Mouse (Mus musculus): Measurements from ENCODE around the gene Traf5. TPM values are rescaled to one million over a fixed set of nuclear protein-coding genes. Genes with fewer than 3 reads are reported as not detected.

Gene Traf5
- polyA plus RNA-seq, 1 experiment from 2014 or later: 17.2 TPM

DNA sequence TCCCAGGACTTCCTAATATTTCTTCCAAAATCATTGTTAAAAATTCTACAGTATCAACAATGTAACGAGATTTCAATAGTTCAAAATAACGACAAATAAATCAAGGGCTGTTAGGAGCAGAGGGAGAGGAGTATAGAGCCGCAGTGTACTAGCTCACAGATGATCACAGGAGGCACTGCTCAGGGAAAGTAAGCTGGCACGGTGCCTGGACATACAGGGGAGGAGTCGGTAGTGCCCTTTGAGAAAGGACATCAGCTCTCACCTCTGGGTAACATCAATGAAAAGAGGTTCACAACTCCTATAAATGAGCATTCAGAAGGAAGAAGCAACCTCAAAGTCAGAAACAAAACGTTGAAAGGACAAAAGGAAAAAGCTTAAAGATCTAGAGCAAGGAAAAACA lies 16.8 kb upstream of the Traf5 start:
- Histone ChIP-seq H3K9ac (no peak overlapping the region), H3K9me3 (no peaks in the 10 kb centered on the region), H3K4me3 (no peak overlapping the region), H3K4me2 (no peak overlapping the region), H3K36me3 (peaks cover 65% of the 10 kb centered on the region), H3K27me3 (no peaks in the 10 kb centered on the region), H3K4me1 (no peaks in the 10 kb centered on the region), H3K27ac (no peak overlapping the region)
- WGBS: 83% methylated on average over 6 of the region's 6 CpGs
- ATAC-seq (ENCODE audit: insufficient number of reproducible peaks, insufficient read depth, low FRiP score, low TSS enrichment, low read depth): no peak

DNA sequence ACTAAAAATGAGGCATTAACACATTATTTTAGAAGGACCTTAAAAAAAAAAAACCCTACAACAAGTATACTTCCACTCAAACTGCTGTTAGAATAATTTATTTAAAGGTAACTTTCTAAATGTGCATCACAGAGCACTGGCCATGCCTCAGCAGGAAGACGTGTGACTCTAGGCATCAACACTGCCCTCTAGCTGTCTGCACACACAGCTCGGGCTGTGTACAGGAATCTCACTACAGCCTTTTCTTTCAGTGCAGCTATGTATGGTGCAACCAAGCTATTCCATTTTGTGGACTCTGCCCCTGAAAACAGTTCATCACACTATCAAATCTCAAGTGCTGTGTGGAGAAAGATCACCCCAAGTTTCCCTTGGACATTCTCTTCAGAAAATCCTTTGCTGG lies 15.0 kb upstream of the Traf5 start:
- no peak for ATAC-seq (ENCODE audit: insufficient number of reproducible peaks, insufficient read depth, low FRiP score, low TSS enrichment, low read depth)
- Histone ChIP-seq H3K36me3 (peaks cover 66% of the 10 kb centered on the region), H3K9ac (no peak overlapping the region)

DNA sequence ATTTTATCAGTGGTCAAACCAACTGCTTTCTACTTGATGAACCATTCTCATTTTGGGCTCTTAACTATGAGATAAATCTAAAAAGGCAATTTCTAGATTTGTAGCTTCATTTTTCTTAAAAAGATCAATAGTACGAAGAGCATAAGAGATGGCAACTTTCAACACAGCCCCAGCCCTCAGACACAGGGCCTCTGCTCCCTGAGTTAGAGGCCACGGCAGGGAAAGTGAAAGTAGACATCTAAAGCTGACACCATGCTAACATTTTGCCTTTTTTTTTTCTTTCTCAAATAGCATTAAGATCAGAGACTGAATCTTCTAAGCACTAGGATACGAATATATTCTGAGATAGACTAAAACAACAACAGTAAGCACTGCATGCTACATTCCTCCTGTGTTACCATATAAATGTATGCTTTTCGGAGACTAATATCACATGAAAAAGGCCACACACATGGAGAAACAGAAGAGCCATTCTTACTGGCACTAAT lies 13.6 kb upstream of the Traf5 start:
- H3K4me1 ChIP-seq: no peaks in the 10 kb centered on the region
- H3K4me3 ChIP-seq: no peak overlapping the region
- H3K9ac ChIP-seq: no peak overlapping the region
- WGBS: 90% methylated on average over 4 of the region's 4 CpGs
- peaks cover 66% of the 10 kb centered on the region for H3K36me3 ChIP-seq
- H3K27ac ChIP-seq: no peak overlapping the region
- no peaks in the 10 kb centered on the region for H3K9me3 ChIP-seq
- H3K27me3 ChIP-seq: no peaks in the 10 kb centered on the region
- no peak overlapping the region for H3K4me2 ChIP-seq
- no peak for ATAC-seq (ENCODE audit: insufficient number of reproducible peaks, insufficient read depth, low FRiP score, low TSS enrichment, low read depth)

More for the DNA sequence above, 15.0 kb upstream of the Traf5 start:
- WGBS: 11% methylated on average over 2 of the region's 2 CpGs
- no peak overlapping the region for H3K4me2 ChIP-seq
- no peaks in the 10 kb centered on the region for H3K4me1 ChIP-seq
- no peak overlapping the region for H3K4me3 ChIP-seq
- H3K9me3 ChIP-seq: no peaks in the 10 kb centered on the region
- H3K27ac ChIP-seq: no peak overlapping the region
- no peaks in the 10 kb centered on the region for H3K27me3 ChIP-seq

DNA sequence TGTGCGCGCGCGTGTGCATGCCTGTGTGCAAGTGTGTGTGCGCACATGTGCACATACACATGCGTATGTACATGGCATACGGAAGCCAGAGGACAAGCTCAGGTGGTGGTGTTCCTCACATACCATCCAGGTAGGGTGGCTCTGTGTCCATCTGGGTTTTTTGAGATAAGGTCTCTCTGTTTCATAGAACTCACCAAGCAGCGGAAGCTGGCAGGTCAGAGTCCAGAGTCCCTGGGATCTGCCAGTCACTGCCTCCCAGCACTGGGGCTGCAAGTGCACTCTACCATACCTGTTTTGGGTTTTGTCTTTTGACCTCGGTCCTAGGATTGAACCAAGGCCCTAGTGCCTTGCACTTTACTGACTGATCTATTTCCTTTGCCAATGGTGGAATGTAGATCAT lies 11.7 kb upstream of the Traf5 start:
- Histone ChIP-seq H3K9me3 (no peaks in the 10 kb centered on the region), H3K9ac (no peak overlapping the region), H3K4me1 (no peaks in the 10 kb centered on the region), H3K4me3 (no peak overlapping the region), H3K4me2 (no peak overlapping the region), H3K27me3 (no peaks in the 10 kb centered on the region), H3K27ac (no peak overlapping the region), H3K36me3 (peaks cover 59% of the 10 kb centered on the region)
- ATAC-seq (ENCODE audit: insufficient number of reproducible peaks, insufficient read depth, low FRiP score, low TSS enrichment, low read depth): no peak
- WGBS: 97% methylated on average over 9 of the region's 9 CpGs

DNA sequence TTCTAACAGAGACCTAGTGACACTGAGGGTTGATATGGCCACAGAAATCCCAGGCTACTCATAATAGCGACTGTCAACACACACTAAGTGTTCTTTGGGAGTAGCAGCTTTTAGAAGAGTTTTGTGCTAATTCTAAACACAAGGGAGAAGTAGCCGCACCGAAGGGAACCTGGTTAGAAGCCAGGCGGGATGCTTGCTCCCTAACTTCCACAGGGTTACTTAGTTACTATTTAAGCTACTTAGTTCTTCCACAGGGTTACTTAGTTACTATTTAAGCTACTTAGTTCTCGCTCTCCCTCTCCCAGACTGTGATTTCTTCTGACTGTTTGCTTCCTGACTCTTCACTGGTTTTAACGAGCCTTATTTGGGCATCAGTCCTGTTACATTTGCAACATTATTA lies 10.8 kb upstream of the Traf5 start:
- no peaks in the 10 kb centered on the region for H3K27me3 ChIP-seq
- H3K4me1 ChIP-seq: no peaks in the 10 kb centered on the region
- no peak overlapping the region for H3K27ac ChIP-seq
- H3K4me3 ChIP-seq: no peak overlapping the region
- 89% methylated on average over 6 of the region's 6 CpGs for WGBS
- ATAC-seq (ENCODE audit: insufficient number of reproducible peaks, insufficient read depth, low FRiP score, low TSS enrichment, low read depth): no peak
- no peak overlapping the region for H3K9ac ChIP-seq
- H3K4me2 ChIP-seq: no peak overlapping the region
- H3K9me3 ChIP-seq: no peaks in the 10 kb centered on the region
- H3K36me3 ChIP-seq: peaks cover 57% of the 10 kb centered on the region

DNA sequence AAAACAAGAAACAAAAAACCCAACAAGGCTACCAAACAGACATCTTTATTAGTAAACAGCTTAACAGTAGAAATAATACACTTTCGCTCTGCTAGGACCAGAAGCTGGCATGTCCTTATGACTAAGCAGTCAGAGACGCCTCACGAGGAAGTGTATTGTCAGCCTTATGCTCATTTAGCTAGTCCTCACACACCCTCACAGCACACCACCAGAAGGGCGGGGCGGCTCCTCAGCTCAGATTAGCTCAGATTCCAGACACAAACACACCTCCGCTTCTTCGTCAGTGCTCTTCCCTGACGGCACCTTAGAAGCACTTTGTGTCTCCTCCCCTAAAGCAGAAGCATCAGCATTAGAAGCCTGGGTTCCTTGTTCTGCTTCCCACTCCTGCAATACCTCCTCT lies 9.0 kb upstream of the Traf5 start:
- Histone ChIP-seq H3K9me3 (no peaks in the 10 kb centered on the region), H3K36me3 (peaks cover 54% of the 10 kb centered on the region), H3K4me2 (no peak overlapping the region), H3K27me3 (no peaks in the 10 kb centered on the region), H3K9ac (no peak overlapping the region), H3K4me1 (no peaks in the 10 kb centered on the region), H3K4me3 (no peak overlapping the region), H3K27ac (no peak overlapping the region)
- no peak for ATAC-seq (ENCODE audit: insufficient number of reproducible peaks, insufficient read depth, low FRiP score, low TSS enrichment, low read depth)
- WGBS: 82% methylated on average over 8 of the region's 8 CpGs

DNA sequence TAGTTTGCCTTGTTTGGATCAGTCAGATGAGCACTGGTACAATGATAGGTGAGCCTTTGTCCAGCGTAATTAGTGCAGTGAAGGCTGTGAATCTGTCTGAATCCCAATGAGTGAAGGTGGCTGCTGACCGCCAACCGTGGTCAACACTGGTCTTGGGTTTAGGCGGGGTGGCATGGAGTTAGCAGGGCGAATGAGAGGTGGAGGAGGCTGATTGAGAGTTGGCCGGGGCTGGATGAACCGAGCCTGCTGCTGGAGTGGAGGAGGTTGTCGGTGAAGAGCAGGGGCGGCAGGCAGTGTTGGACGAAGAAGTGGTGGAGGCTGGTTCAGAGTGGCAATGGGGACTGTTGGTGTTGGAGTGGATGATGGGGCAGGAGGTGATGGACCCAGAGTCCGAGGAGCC lies 8.4 kb upstream of the Traf5 start:
- H3K27ac ChIP-seq: no peak overlapping the region
- H3K4me1 ChIP-seq: no peaks in the 10 kb centered on the region
- no peak for ATAC-seq (ENCODE audit: insufficient number of reproducible peaks, insufficient read depth, low FRiP score, low TSS enrichment, low read depth)
- 94% methylated on average over 11 of the region's 11 CpGs for WGBS
- H3K9me3 ChIP-seq: no peaks in the 10 kb centered on the region
- H3K9ac ChIP-seq: no peak overlapping the region
- peaks cover 51% of the 10 kb centered on the region for H3K36me3 ChIP-seq
- no peak overlapping the region for H3K4me3 ChIP-seq
- no peak overlapping the region for H3K4me2 ChIP-seq
- no peaks in the 10 kb centered on the region for H3K27me3 ChIP-seq

DNA sequence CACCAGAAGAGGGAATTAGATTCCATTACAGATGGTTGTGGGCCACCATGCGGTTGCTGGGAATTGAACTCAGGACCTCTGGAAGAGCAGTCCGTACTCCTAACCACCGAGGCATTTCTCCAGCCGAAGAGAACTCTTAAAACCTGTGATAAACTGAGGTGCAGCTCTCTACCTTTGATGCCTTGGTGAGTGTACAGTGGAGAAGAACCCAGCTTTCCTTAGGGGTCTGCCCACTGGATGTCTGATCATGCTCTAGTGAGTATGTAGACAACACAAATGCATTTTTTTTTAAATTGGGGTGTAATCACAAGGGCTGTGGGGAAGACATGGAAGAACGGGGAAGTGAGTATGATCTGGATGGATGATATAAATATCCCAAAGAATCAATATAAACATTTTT lies 3.3 kb upstream of the Traf5 start:
- Histone ChIP-seq H3K4me2 (no peak overlapping the region), H3K36me3 (peaks cover 12% of the 10 kb centered on the region), H3K4me1 (peaks cover 13% of the 10 kb centered on the region), H3K27me3 (no peaks in the 10 kb centered on the region; the same call in 1 of the 2 replicates), H3K4me3 (no peak overlapping the region), H3K9ac (no peak overlapping the region), H3K9me3 (no peaks in the 10 kb centered on the region), H3K27ac (no peak overlapping the region)
- WGBS: 88% methylated on average over 5 of the region's 5 CpGs
- no peak for ATAC-seq (ENCODE audit: insufficient number of reproducible peaks, insufficient read depth, low FRiP score, low TSS enrichment, low read depth)

DNA sequence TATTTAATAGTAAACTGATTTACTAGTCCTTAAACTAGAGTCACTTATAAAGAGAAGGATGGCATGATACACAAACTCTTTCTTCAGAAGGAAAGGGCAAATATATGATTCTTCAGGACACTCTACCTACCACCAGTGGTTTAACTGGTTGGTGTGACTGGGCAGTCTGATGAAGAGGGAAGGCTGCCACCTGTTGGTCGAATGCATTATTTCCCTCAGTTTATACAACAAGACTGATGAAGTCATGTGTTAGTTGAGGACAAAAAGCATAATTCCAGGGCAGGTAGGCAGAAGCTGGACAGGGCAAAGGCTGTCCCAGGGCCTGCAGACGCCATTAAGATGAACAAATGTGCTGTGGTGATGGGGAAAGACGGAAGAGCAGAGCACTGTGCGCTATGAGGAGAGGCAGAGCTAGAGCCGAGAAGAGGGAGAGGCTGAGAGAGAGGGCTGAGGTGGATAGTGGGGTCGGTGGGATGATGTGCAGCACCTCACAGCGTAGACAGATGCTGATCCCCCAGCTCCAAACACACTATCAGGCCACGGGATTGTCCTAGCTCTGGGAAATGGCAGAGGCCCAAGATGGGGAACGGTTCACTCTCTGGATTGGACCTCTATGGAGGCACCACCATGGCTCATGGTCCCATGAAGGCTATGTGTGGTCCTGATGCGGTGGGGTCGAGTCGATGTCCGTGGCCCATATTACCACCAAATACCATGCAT lies 2.3 kb upstream of the Traf5 start:
- H3K4me1 ChIP-seq: peaks cover 23% of the 10 kb centered on the region
- peaks cover 10% of the 10 kb centered on the region; the same call in 1 of the 2 replicates for H3K36me3 ChIP-seq
- no peak overlapping the region for H3K9ac ChIP-seq
- H3K27me3 ChIP-seq: no peaks in the 10 kb centered on the region; the same call in 1 of the 2 replicates
- H3K4me3 ChIP-seq: no peak overlapping the region
- no peaks in the 10 kb centered on the region for H3K9me3 ChIP-seq
- H3K27ac ChIP-seq: no peak overlapping the region
- WGBS: 65% methylated on average over 13 of the region's 13 CpGs
- no peak overlapping the region for H3K4me2 ChIP-seq
- no peak for ATAC-seq (ENCODE audit: insufficient number of reproducible peaks, insufficient read depth, low FRiP score, low TSS enrichment, low read depth)

DNA sequence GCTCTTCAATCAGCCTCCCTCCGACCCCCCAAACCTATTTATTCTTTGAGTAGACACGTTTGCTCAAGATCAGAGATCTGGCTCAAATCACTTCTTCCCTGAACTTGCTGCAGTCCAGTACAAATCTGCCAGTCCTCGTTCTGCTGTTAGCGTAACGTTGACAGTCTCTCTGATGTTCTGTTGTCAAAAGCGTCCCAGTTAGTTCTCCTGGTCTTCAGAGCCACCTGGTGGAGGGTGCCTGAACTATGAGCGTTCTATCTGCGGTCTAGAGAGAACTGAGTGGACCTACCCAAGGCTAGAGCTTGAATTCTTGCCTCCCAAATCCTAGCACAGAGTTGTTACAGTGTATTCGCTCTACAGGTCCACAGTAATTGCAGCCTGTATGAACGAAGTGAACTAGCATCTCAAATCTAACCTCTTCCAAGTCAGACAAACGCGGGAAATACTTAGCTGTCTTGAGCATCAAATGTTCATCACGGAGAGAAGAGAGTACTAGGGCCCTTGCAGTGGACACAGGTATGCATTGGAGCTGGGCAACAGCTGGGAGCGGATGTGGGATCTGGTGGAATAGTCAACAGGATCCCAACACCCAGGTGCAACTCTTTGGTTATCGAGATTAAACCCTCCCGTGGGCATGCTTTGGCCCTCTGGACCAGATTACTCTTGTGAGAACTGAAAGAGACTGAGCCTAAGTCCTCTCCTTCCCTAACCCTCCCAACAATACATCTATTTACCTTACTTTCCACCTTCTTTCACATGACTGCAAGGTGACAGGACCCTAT lies 711 bp upstream of the Traf5 start:
- ATAC-seq (ENCODE audit: insufficient number of reproducible peaks, insufficient read depth, low FRiP score, low TSS enrichment, low read depth): peak; percentile 68; the same call in 1 of the 2 replicates
- no peaks in the 10 kb centered on the region for H3K9me3 ChIP-seq
- peaks cover 38% of the 10 kb centered on the region for H3K4me1 ChIP-seq
- peak overlapping the region; percentile 85 for H3K4me2 ChIP-seq
- no peaks in the 10 kb centered on the region; the same call in none of the 2 replicates for H3K27me3 ChIP-seq
- no peak overlapping the region; the same call in 1 of the 2 replicates for H3K27ac ChIP-seq
- H3K36me3 ChIP-seq: peaks cover 4% of the 10 kb centered on the region; the same call in 1 of the 2 replicates
- H3K9ac ChIP-seq: peak overlapping the region; percentile 83
- WGBS: 30% methylated on average over 16 of the region's 16 CpGs
- peak overlapping the region; percentile 67 for H3K4me3 ChIP-seq

DNA sequence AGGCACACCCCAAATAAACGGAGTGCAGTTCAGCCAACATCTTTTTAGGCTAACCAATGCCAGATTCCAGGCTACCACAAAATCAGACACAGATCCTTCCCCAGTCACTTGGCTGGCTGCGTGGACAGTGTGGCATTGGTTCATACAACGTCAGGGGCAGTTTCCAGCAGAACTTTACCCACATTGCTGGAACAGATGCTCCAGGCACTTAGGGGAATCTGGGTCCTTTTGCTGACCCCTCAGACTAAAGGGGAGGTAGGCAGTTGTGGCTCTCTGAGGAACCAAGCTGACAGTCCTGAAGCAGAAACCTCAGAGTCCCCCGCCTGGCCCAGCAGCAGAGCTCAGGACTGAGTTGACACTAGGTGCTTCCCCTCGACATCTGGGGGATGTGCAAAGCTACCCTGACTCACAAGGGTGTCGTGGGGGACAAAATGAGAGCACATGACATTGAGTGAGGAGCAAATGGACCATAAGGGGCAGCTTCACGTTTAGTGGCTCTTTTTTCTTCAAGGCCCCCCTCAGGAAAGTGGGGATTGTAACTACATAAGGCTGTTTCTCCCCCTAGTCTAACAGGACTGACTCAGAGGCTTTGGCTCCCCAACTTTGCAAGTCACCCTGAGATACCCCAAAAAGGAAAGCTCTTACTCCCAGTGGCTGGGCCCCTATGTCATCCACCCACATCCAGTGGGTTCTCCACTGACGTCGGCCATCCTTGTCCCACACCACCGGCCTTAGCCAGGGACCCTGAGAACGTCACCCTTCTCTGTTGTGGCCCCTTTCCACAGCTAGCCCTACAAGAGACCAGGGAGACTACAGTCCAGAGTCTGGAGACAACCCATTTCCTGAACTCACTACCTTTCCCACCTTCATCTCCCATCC lies 1.4 kb downstream of the Traf5 start:
- Histone ChIP-seq H3K27me3 (no peaks in the 10 kb centered on the region; the same call in none of the 2 replicates), H3K36me3 (no peaks in the 10 kb centered on the region), H3K4me3 (peak overlapping the region; percentile 67), H3K9ac (peak overlapping the region; percentile 83), H3K27ac (peak overlapping the region; percentile 22; the same call in 1 of the 2 replicates), H3K4me1 (peaks cover 54% of the 10 kb centered on the region), H3K9me3 (no peaks in the 10 kb centered on the region), H3K4me2 (peak overlapping the region; percentile 85)
- WGBS: 46% methylated on average over 11 of the region's 11 CpGs
- ATAC-seq (ENCODE audit: insufficient number of reproducible peaks, insufficient read depth, low FRiP score, low TSS enrichment, low read depth): no peak

Measured in embryonic facial prominence, embryonic 13.5 days (tissue).